Mouse (Mus musculus): ENCODE data around the gene Dclk1. TPM values are rescaled to one million over a fixed set of nuclear protein-coding genes. Genes with fewer than 3 reads are reported as not detected.

The Dclk1 gene
- polyA plus RNA-seq, 1 experiment from 2014 or later: 18.7 TPM

DNA sequence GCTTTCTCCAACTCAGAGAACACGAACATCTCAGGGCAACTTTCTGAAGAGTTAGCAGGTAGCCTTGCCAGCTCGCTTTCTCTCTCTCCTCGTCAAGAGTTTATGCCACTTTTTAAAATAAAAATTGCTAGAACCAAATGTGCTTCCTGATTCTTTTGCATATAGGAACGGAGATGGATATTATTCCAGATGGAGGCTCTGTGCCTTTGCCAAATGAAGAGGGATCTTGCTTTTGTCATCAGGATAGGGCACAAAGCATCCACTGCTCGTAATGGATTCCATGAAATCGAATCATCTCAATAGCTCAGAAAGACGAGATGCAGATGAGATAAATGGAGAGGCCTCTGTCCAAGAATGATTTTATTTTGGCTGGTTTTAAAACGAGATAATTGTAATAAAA is 201.1 kb downstream of the Dclk1 start:
- Histone ChIP-seq H3K27ac (ENCODE audit: low read length) (no peak overlapping the region), H3K9ac (replicated peaks; ENCODE audit: low read depth, low read length) (no peak overlapping the region), H3K4me3 (ENCODE audit: low read depth, low read length) (no peak overlapping the region), H3K4me1 (ENCODE audit: control insufficient read depth, insufficient read depth, low read length) (0 out of 2 replicates have a peak, but pooled peaks cover 4% of the 10 kb centered on the region), H3K4me2 (replicated peaks; ENCODE audit: low read depth, low read length) (no peak overlapping the region), H3K27me3 (ENCODE audit: control insufficient read depth, insufficient read depth, low read length) (no peaks in the 10 kb centered on the region), H3K36me3 (ENCODE audit: control insufficient read depth, insufficient read depth, low read length) (no peaks in the 10 kb centered on the region), H3K9me3 (ENCODE audit: control insufficient read depth, low read depth, low read length) (no peaks in the 10 kb centered on the region)
- no peak for ATAC-seq (ENCODE audit: insufficient number of reproducible peaks, insufficient read depth, low FRiP score, low read depth)
- 80% methylated on average over 8 of the region's 8 CpGs for WGBS

DNA sequence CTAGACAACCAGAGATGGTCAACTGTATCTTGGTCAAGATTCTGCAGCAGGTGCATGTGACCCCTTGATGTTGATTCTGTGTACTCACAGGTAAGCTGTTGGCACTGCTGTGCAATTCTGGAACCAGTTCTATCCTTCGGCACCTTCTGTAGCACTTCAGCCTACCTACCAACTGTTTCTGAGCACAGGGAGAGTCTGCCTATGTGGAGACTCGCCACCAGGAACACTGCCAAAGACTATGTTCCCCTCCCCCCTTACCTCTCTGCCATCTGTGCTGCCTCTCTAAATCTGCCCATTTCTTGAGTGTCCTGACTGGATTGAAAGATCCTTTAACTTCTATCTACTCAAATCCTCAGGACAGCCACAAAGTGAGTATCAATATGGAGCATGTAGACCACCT is 201.6 kb downstream of the Dclk1 start:
- H3K27ac ChIP-seq (ENCODE audit: low read length): no peak overlapping the region
- no peak overlapping the region for H3K9ac ChIP-seq (replicated peaks; ENCODE audit: low read depth, low read length)
- 85% methylated on average over 2 of the region's 2 CpGs for WGBS
- H3K4me1 ChIP-seq (ENCODE audit: control insufficient read depth, insufficient read depth, low read length): 0 out of 2 replicates have a peak, but pooled peaks cover 4% of the 10 kb centered on the region
- no peaks in the 10 kb centered on the region for H3K36me3 ChIP-seq (ENCODE audit: control insufficient read depth, insufficient read depth, low read length)
- H3K27me3 ChIP-seq (ENCODE audit: control insufficient read depth, insufficient read depth, low read length): no peaks in the 10 kb centered on the region
- H3K4me3 ChIP-seq (ENCODE audit: low read depth, low read length): no peak overlapping the region
- H3K9me3 ChIP-seq (ENCODE audit: control insufficient read depth, low read depth, low read length): no peaks in the 10 kb centered on the region
- H3K4me2 ChIP-seq (replicated peaks; ENCODE audit: low read depth, low read length): no peak overlapping the region
- no peak for ATAC-seq (ENCODE audit: insufficient number of reproducible peaks, insufficient read depth, low FRiP score, low read depth)

DNA sequence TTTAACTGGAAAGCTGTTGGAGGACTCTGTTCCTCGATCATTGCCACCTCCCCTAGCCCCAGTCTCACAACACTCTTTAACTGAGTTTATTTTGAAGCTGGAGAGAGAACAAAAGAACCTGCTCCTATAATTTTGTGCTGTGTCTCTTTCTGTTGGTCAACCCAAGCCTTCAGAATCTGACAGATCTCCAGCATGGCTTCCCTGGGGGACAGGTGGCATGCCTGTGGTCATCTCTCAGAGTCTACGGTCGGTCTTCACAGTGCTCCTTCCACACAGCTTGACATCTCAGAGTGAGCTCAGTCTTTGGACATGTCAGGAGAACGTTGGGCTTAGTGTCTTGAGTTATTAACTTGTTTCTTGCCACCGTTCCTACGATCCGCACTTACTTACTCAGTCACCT is 204.5 kb downstream of the Dclk1 start:
- no peak for ATAC-seq (ENCODE audit: insufficient number of reproducible peaks, insufficient read depth, low FRiP score, low read depth)

DNA sequence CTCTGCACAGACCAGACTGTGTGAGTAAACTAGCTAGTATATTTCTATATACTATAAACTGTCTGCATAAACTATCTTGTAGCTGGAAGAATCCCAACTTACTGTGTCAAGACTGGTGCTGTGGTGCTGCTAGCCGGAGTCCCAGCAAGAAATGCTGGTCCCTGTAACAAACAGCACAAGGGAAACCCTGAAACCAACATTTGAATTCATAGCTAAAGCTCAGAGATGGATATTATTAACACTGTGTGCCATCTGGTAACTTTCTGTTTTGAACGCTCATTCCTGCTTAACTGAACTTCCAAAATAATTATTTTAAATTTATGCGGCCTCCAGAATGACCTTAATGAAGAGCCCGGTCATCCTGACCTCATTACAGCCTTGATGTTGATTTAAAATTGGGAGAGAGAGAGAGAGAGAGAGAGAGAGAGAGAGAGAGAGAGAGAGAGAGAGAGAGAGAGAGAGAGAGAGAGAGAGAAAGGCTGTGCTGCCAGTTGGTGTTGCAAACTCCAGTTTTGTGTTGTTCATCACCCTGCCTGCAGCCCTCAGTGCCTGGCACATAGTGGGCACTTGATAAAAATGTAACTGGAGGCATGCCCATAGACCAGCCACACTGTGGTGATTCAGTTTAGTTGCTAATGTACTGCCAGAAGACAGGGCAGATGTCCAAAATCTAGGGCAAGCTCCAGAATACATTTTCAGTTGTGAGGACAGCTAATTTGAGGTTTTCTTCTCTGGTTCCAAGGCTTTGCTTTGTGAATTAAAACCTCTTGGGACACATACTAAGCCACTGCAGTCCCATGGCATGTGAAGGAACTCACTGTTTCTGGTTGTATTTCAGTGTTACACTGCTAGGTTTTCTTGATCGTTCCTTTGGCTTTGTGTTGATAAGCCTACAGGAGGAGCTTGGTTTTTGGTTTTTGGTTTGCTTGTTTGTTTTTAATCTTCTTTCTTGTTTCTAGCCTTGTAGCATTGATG is 205.6 kb downstream of the Dclk1 start:
- Histone ChIP-seq H3K9me3 (ENCODE audit: control insufficient read depth, low read depth, low read length) (no peaks in the 10 kb centered on the region), H3K36me3 (ENCODE audit: control insufficient read depth, insufficient read depth, low read length) (no peaks in the 10 kb centered on the region), H3K27me3 (ENCODE audit: control insufficient read depth, insufficient read depth, low read length) (no peaks in the 10 kb centered on the region), H3K4me3 (ENCODE audit: low read depth, low read length) (no peak overlapping the region), H3K4me2 (replicated peaks; ENCODE audit: low read depth, low read length) (no peak overlapping the region), H3K4me1 (ENCODE audit: control insufficient read depth, insufficient read depth, low read length) (no peaks in the 10 kb centered on the region), H3K27ac (ENCODE audit: low read length) (no peak overlapping the region), H3K9ac (replicated peaks; ENCODE audit: low read depth, low read length) (no peak overlapping the region)
- WGBS: 86% methylated on average over 5 of the region's 5 CpGs
- ATAC-seq (ENCODE audit: insufficient number of reproducible peaks, insufficient read depth, low FRiP score, low read depth): no peak

More for the DNA sequence above, 204.5 kb downstream of the Dclk1 start:
- no peaks in the 10 kb centered on the region for H3K4me1 ChIP-seq (ENCODE audit: control insufficient read depth, insufficient read depth, low read length)
- 84% methylated on average over 7 of the region's 7 CpGs for WGBS
- no peak overlapping the region for H3K4me3 ChIP-seq (ENCODE audit: low read depth, low read length)
- H3K27ac ChIP-seq (ENCODE audit: low read length): no peak overlapping the region
- no peak overlapping the region for H3K4me2 ChIP-seq (replicated peaks; ENCODE audit: low read depth, low read length)
- no peaks in the 10 kb centered on the region for H3K27me3 ChIP-seq (ENCODE audit: control insufficient read depth, insufficient read depth, low read length)
- no peaks in the 10 kb centered on the region for H3K9me3 ChIP-seq (ENCODE audit: control insufficient read depth, low read depth, low read length)
- H3K9ac ChIP-seq (replicated peaks; ENCODE audit: low read depth, low read length): no peak overlapping the region
- H3K36me3 ChIP-seq (ENCODE audit: control insufficient read depth, insufficient read depth, low read length): no peaks in the 10 kb centered on the region

DNA sequence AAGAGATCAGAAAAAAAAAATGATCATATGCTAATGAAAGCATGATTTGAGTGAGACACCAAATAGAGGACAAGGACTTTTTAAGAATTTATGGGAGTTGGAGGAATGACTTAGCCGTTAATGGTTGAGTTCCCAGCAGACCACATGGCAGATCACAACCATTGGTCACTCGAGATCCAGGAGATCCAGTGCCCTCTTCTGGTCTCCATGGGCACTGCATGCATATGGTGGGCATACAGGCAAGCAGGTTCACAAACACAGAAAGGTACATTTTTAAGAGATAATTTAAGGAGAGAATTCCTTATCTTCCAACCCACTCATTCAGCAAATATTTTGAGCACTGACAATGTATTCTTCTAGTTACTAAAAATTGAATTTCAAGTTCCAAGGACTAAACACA is 207.0 kb downstream of the Dclk1 start:
- no peaks in the 10 kb centered on the region for H3K4me1 ChIP-seq (ENCODE audit: control insufficient read depth, insufficient read depth, low read length)
- no peak overlapping the region for H3K4me3 ChIP-seq (ENCODE audit: low read depth, low read length)
- no peaks in the 10 kb centered on the region for H3K27me3 ChIP-seq (ENCODE audit: control insufficient read depth, insufficient read depth, low read length)
- WGBS: 89% methylated on average over 2 of the region's 2 CpGs
- no peak overlapping the region for H3K4me2 ChIP-seq (replicated peaks; ENCODE audit: low read depth, low read length)
- no peak overlapping the region for H3K27ac ChIP-seq (ENCODE audit: low read length)
- no peaks in the 10 kb centered on the region for H3K9me3 ChIP-seq (ENCODE audit: control insufficient read depth, low read depth, low read length)
- no peak for ATAC-seq (ENCODE audit: insufficient number of reproducible peaks, insufficient read depth, low FRiP score, low read depth)
- no peaks in the 10 kb centered on the region for H3K36me3 ChIP-seq (ENCODE audit: control insufficient read depth, insufficient read depth, low read length)
- no peak overlapping the region for H3K9ac ChIP-seq (replicated peaks; ENCODE audit: low read depth, low read length)

DNA sequence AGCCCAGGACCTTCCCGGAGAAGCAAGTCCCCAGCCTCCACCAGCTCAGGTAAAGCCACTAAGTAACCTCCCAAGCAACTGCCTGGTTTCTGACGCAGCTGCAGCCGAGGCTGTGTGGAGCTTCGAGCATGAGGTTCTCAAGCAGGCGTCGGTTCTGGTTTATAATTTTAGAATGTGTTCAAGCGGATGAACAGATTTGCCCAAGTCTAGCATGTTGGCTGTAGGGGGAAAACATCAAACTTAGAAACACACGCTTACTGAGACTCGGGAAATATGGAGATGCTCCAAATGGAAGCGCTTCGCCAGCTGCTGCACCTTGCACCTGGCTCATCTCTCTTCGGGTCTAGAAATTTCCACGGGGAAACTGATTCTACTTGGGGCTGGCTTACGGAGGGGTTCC is 208.9 kb downstream of the Dclk1 start:
- 93% methylated on average over 14 of the region's 14 CpGs for WGBS

DNA sequence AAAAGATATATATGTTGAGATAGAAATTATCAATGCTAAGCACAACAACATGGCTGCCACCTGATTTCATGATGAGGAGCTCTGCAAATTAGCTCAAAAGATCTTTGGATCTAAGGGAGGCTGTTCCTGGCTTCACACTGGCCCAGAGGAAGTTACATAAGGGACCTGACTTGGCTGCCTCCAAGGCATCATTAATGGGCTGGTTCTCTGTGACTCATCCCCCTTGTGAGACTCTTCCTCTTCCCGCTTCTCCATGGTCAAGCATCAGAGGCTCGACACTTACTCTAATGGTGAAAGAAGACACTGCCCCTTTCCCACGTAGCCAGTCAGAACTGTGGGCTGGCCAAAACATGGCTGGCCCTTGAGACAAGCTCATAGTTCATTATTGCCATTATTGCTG is 209.7 kb downstream of the Dclk1 start:
- no peaks in the 10 kb centered on the region for H3K9me3 ChIP-seq (ENCODE audit: control insufficient read depth, low read depth, low read length)
- no peaks in the 10 kb centered on the region for H3K4me1 ChIP-seq (ENCODE audit: control insufficient read depth, insufficient read depth, low read length)
- no peak overlapping the region for H3K4me3 ChIP-seq (ENCODE audit: low read depth, low read length)
- no peaks in the 10 kb centered on the region for H3K27me3 ChIP-seq (ENCODE audit: control insufficient read depth, insufficient read depth, low read length)
- WGBS: 82% methylated on average over 3 of the region's 3 CpGs
- H3K36me3 ChIP-seq (ENCODE audit: control insufficient read depth, insufficient read depth, low read length): no peaks in the 10 kb centered on the region
- no peak overlapping the region for H3K9ac ChIP-seq (replicated peaks; ENCODE audit: low read depth, low read length)
- no peak overlapping the region for H3K27ac ChIP-seq (ENCODE audit: low read length)
- H3K4me2 ChIP-seq (replicated peaks; ENCODE audit: low read depth, low read length): no peak overlapping the region
- no peak for ATAC-seq (ENCODE audit: insufficient number of reproducible peaks, insufficient read depth, low FRiP score, low read depth)

More for the DNA sequence above, 208.9 kb downstream of the Dclk1 start:
- Histone ChIP-seq H3K4me2 (replicated peaks; ENCODE audit: low read depth, low read length) (no peak overlapping the region), H3K4me3 (ENCODE audit: low read depth, low read length) (no peak overlapping the region), H3K9me3 (ENCODE audit: control insufficient read depth, low read depth, low read length) (no peaks in the 10 kb centered on the region), H3K9ac (replicated peaks; ENCODE audit: low read depth, low read length) (no peak overlapping the region), H3K27ac (ENCODE audit: low read length) (no peak overlapping the region), H3K36me3 (ENCODE audit: control insufficient read depth, insufficient read depth, low read length) (no peaks in the 10 kb centered on the region), H3K4me1 (ENCODE audit: control insufficient read depth, insufficient read depth, low read length) (no peaks in the 10 kb centered on the region), H3K27me3 (ENCODE audit: control insufficient read depth, insufficient read depth, low read length) (no peaks in the 10 kb centered on the region)
- ATAC-seq (ENCODE audit: insufficient number of reproducible peaks, insufficient read depth, low FRiP score, low read depth): no peak

DNA sequence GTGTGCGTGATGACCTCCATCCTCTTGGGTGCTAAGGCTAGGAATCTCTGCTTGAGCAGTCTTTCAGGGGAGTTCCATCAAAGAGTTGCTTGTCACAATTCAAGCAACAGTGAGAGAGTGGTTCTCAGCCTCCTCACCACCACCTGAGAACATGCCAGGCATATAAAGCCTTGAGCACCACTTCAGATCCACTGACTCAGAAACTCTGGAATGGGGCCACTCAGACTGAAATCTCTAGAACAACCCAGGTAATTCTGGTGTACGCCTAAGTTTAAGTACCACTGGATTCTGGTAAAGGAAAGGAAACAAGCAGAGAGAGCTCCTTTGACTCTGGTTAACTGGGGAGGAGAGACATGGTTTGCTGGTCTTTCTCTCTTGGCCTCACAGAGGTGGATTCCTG is 210.3 kb downstream of the Dclk1 start:
- ATAC-seq (ENCODE audit: insufficient number of reproducible peaks, insufficient read depth, low FRiP score, low read depth): no peak
- no peaks in the 10 kb centered on the region for H3K36me3 ChIP-seq (ENCODE audit: control insufficient read depth, insufficient read depth, low read length)
- H3K27ac ChIP-seq (ENCODE audit: low read length): no peak overlapping the region
- WGBS: 95% methylated on average over 2 of the region's 2 CpGs
- H3K27me3 ChIP-seq (ENCODE audit: control insufficient read depth, insufficient read depth, low read length): no peaks in the 10 kb centered on the region
- no peak overlapping the region for H3K9ac ChIP-seq (replicated peaks; ENCODE audit: low read depth, low read length)
- no peaks in the 10 kb centered on the region for H3K9me3 ChIP-seq (ENCODE audit: control insufficient read depth, low read depth, low read length)
- H3K4me1 ChIP-seq (ENCODE audit: control insufficient read depth, insufficient read depth, low read length): no peaks in the 10 kb centered on the region
- no peak overlapping the region for H3K4me3 ChIP-seq (ENCODE audit: low read depth, low read length)
- H3K4me2 ChIP-seq (replicated peaks; ENCODE audit: low read depth, low read length): no peak overlapping the region
